Mouse (Mus musculus) small intestine, adult 2 months (tissue): ENCODE results near the gene Ralgps2.

Source experiments
- CTCF ChIP-seq: fragments of 200-500 bp; IDR thresholded peaks from 2 replicates; pipeline ENCODE4 v1.5.1; 2012; ENCODE audit warnings: low read depth, mild to moderate bottlenecking, control low read depth, inconsistent platforms, low read length, moderate library complexity, mixed read lengths; ENCODE audit not compliant: insufficient replicate concordance, insufficient read length; ENCODE audit errors: extremely low read depth
- POLR2A ChIP-seq: fragments of 200-500 bp; IDR thresholded peaks from 2 replicates; pipeline ENCODE4 v1.6.1; 2012; ENCODE audit warnings: low read depth, mild to moderate bottlenecking, control low read depth, inconsistent platforms, low read length, moderate library complexity

DNA sequence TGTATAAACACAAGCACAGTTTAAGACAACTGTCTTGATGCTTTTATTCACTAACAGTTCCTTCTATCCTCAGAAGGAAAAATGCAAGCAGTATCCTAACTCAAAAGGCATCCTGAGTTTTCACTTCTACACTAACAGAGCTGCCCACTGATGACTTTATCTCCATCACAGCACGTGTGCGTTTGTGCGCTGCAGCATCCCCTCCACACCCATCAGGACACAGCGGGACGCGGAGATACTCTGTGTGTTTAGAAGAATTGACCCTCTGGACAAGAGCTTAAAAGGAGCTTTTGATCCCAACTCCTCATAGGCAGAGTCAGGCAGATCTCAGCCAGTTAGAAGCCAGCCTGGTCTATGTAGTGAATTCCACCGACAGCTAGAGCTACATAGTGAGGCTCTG lies 2.0 kb downstream of the Ralgps2 start:
- TF ChIP-seq CTCF (no peak), POLR2A (no peak)
